Mouse (Mus musculus): Measurements from ENCODE around the gene Olfr213. TPM values are rescaled to one million over a fixed set of nuclear protein-coding genes. Genes with fewer than 3 reads are reported as not detected.
"Not testable (repeated sequence)": the region's sequence is repeated elsewhere in the genome, so short reads cannot be mapped to it uniquely, and the experiment has no call there.

Olfr213 gene
- not detected in 2 replicates for polyA plus RNA-seq (2015; fragmentation: Nextera tagmentation; extraction: Ambion mirVana)

DNA sequence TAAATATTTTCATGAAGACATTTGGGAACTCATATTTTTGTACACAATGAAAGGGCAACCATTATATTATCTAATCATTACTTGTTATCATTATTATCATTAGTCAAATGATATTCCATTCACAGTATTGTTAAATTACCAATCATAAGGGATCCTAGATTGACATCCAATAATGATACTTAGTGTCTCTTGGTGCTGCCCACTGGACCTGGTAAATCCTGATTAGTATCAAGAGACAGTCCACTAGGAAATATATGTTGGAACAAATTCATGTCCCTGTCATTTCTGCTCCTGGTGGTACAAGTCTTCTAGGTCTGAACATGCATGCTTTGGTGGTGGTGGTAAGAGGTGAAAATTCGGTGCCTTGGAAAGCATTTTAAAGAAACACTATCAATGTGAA, at the start of gene Olfr213:
TSS of gene Olfr213 (plus strand) at position 301 of the 400 bp plus-strand sequence.
- H3K9me3 ChIP-seq (replicated peaks): no peaks in the 10 kb centered on the region
- no peaks in the 10 kb centered on the region for H3K27me3 ChIP-seq
- H3K4me1 ChIP-seq: no peaks in the 10 kb centered on the region
- no peak for ATAC-seq
- 86% methylated on average over 1 of the region's 1 CpGs for WGBS
- no peaks in the 10 kb centered on the region for H3K36me3 ChIP-seq (ENCODE audit: poor library complexity, severe bottlenecking)
- no peak within 1 kb of the TSS for H3K4me3 ChIP-seq
- no peak within 1 kb of the TSS for H3K9ac ChIP-seq
- no peak within 1 kb of the TSS for H3K4me2 ChIP-seq
- H3K27ac ChIP-seq: no peak within 1 kb of the TSS

- no peak within 1 kb of the TSS for H3K27ac ChIP-seq
- H3K27me3 ChIP-seq: no peaks in the 10 kb centered on the region
- 68% methylated on average over 4 of the region's 4 CpGs for WGBS
- no peaks in the 10 kb centered on the region for H3K9me3 ChIP-seq (replicated peaks)
- no peaks in the 10 kb centered on the region for H3K36me3 ChIP-seq (ENCODE audit: poor library complexity, severe bottlenecking)
- no peak within 1 kb of the TSS for H3K4me2 ChIP-seq
- no peak for ATAC-seq
- no peak within 1 kb of the TSS for H3K4me3 ChIP-seq
- H3K4me1 ChIP-seq: 0 out of 2 replicates have a peak, but pooled peaks cover 3% of the 10 kb centered on the region
- no peak within 1 kb of the TSS for H3K9ac ChIP-seq
These were observed 49.5 kb upstream of the Olfr213 start, which contains the start of gene Olfr211 for GRCm38 (mm10) chr6:116488791-116489190. TSS of gene Olfr211 (plus strand) at chr6:116489091.

DNA sequence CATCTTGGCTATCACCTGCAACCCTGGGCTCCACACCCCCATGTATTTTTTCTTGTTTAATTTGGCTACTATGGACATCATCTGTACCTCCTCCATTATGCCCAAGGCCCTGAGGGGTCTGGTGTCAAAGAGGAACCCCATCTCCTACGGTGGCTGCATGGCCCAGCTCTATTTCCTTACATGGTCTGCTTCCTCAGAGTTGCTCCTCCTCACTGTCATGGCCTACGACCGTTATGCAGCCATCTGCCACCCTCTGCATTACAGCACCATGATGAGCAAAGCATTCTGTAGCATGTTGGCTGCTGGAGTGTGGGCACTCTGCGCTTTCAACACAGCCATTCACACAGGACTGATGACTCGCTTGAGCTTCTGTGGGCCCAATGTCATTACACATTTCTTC, 44.5 kb upstream of the Olfr213 start:
- no peak overlapping the region for H3K27ac ChIP-seq
- H3K4me2 ChIP-seq: no peak overlapping the region
- no peak overlapping the region for H3K4me3 ChIP-seq
- H3K27me3 ChIP-seq: no peaks in the 10 kb centered on the region
- no peak for ATAC-seq
- H3K36me3 ChIP-seq (ENCODE audit: poor library complexity, severe bottlenecking): no peaks in the 10 kb centered on the region
- H3K9ac ChIP-seq: no peak overlapping the region
- H3K4me1 ChIP-seq: 0 out of 2 replicates have a peak, but pooled peaks cover 3% of the 10 kb centered on the region
- 91% methylated on average over 5 of the region's 5 CpGs for WGBS
- no peaks in the 10 kb centered on the region for H3K9me3 ChIP-seq (replicated peaks)

DNA sequence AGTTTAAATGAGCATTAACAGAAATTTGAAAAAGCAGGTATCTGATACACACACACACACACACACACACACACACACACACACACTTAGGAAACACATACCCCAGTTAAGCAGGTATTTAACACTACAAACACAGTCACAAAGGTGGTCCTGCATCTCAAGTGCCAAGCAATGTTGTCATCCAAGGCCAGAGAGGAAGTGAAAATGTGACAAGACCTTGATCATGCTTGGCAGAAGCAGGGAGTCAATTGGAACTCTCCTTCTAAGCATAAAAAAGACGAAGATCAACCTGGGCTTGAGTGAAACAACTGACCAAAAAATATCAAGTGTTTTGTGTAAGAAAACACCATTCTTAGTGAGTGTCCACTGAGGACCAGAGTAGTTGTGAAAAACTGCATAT, 42.3 kb upstream of the Olfr213 start:
- no peak overlapping the region for H3K27ac ChIP-seq
- H3K27me3 ChIP-seq: no peaks in the 10 kb centered on the region
- WGBS: 97% methylated on average over 1 of the region's 1 CpGs
- H3K9me3 ChIP-seq (replicated peaks): no peaks in the 10 kb centered on the region
- no peak overlapping the region for H3K4me2 ChIP-seq
- H3K4me3 ChIP-seq: no peak overlapping the region
- H3K36me3 ChIP-seq (ENCODE audit: poor library complexity, severe bottlenecking): no peaks in the 10 kb centered on the region
- ATAC-seq: no peak
- no peak overlapping the region for H3K9ac ChIP-seq
- no peaks in the 10 kb centered on the region for H3K4me1 ChIP-seq

DNA sequence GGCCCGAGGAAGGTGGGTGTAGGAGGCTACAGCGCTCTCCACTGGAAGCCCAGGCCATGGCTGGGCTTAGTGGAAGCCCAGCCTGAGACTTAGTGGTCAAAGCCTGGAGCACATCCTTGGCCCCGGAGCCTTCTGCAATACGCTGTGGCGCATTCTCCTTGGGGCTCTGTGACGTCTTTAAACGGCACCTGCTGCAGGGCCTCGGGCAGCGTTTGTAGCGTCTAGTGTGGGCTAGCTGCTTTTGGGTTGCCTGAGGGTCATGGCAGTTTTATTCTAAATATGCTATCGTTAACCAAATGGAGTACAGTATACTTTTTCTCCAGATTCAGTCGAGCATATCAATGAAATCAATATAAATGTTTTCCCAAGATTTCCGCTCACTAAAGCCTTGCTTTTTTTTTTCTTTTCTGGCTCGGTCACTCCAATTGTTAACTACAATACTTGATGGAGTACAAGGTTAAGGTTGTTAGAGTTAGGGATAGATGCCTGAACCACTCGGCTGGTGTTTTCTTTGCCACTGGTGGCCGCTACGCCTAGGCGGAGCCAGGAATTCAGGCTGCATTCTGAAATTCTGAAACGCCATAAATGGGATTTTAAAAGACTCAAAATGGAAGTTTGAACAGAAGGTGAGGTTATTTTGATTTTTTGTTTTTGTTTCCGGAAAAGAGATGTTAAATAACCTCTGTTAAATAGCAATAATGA, 31.8 kb upstream of the Olfr213 start, which contains the start of gene Olfr212:
TSS of gene Olfr212 (plus strand) at position 215 of the 702 bp plus-strand sequence.
- 95% methylated on average over 20 of the region's 20 CpGs for WGBS
- not testable (repeated sequence) for H3K36me3 ChIP-seq (ENCODE audit: poor library complexity, severe bottlenecking)

GRCm38 (mm10) chr6:116514832-116515231, 23.4 kb upstream of the Olfr213 start:
- Histone ChIP-seq H3K9me3 (replicated peaks) (no peaks in the 10 kb centered on the region), H3K27ac (no peak overlapping the region), H3K4me3 (no peak overlapping the region), H3K4me1 (no peaks in the 10 kb centered on the region), H3K36me3 (ENCODE audit: poor library complexity, severe bottlenecking) (no peaks in the 10 kb centered on the region), H3K4me2 (no peak overlapping the region), H3K9ac (no peak overlapping the region), H3K27me3 (no peaks in the 10 kb centered on the region)
- ATAC-seq: no peak

More for the DNA sequence above, 31.8 kb upstream of the Olfr213 start, which contains the start of gene Olfr212:
- not testable (repeated sequence) for H3K4me3 ChIP-seq, H3K27me3 ChIP-seq, H3K4me2 ChIP-seq, ATAC-seq, H3K4me1 ChIP-seq, H3K9ac ChIP-seq, H3K27ac ChIP-seq
- peaks cover 11% of the 10 kb centered on the region for H3K9me3 ChIP-seq (replicated peaks)

DNA sequence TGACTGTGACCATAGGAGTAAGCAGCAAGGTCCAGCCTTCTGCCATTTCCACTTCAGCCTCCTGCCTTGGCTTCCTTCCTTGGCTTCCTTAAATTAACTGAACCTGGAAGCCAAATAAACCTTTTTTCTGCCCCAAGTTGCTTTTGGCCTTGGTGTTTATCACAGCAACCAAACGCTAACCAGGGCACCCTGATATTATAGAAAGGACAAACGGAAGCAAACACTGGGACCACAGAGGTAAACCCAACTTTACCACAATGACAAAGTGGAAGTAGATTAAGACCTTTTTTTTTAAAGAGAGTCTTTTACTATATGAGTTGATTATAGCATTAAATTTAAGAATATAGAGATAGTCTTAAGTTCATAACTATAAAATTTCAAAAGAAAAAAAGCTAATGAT, 4.2 kb downstream of the Olfr213 start:
- Histone ChIP-seq H3K9me3 (replicated peaks) (no peaks in the 10 kb centered on the region), H3K27me3 (no peaks in the 10 kb centered on the region), H3K9ac (no peak overlapping the region), H3K4me3 (no peak overlapping the region), H3K4me2 (no peak overlapping the region), H3K27ac (no peak overlapping the region), H3K36me3 (ENCODE audit: poor library complexity, severe bottlenecking) (no peaks in the 10 kb centered on the region), H3K4me1 (no peaks in the 10 kb centered on the region)
- ATAC-seq: no peak
- 88% methylated on average over 2 of the region's 2 CpGs for WGBS

- not testable (repeated sequence) for H3K27me3 ChIP-seq; H3K27ac ChIP-seq; H3K4me1 ChIP-seq; H3K4me3 ChIP-seq; H3K36me3 ChIP-seq (ENCODE audit: poor library complexity, severe bottlenecking); H3K4me2 ChIP-seq; H3K9ac ChIP-seq; H3K9me3 ChIP-seq (replicated peaks); ATAC-seq
- 95% methylated on average over 11 of the region's 11 CpGs for WGBS
These were observed 12.6 kb downstream of the Olfr213 start, which contains the start of gene Gm5580 for GRCm38 (mm10) chr6:116550841-116551240. TSS of gene Gm5580 (plus strand) at chr6:116551141.

DNA sequence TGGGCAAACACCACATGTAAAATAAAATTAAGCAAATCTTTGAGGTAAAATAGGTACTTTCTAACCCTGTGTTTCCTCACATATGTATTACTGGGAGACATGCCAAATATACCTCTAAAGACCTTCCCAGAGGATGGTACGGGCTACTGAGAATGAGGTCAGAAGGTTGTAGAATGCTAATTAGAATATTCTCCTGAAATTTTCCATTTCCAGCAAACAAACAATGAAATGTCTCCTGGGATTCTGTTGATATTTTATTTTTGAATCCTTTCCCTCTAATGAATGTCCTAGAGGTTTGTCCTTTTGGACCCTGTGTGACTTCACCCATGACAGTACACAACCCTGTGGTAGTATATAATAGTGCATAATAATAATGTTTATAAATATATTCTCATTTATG, 15.7 kb downstream of the Olfr213 start, which contains the start of gene Olfr214:
TSS of gene Olfr214 (plus strand) at position 301 of the 400 bp plus-strand sequence.
- H3K27ac ChIP-seq: no peak within 1 kb of the TSS
- 80% methylated on average over 1 of the region's 1 CpGs for WGBS
- H3K4me3 ChIP-seq: no peak within 1 kb of the TSS
- no peaks in the 10 kb centered on the region for H3K27me3 ChIP-seq
- H3K4me1 ChIP-seq: no peaks in the 10 kb centered on the region
- no peaks in the 10 kb centered on the region for H3K9me3 ChIP-seq (replicated peaks)
- H3K36me3 ChIP-seq (ENCODE audit: poor library complexity, severe bottlenecking): no peaks in the 10 kb centered on the region
- H3K9ac ChIP-seq: no peak within 1 kb of the TSS
- ATAC-seq: no peak
- H3K4me2 ChIP-seq: no peak within 1 kb of the TSS

GRCm38 (mm10) chr6:116554952-116555351, 16.7 kb downstream of the Olfr213 start:
- Histone ChIP-seq H3K4me1 (no peaks in the 10 kb centered on the region), H3K4me2 (no peak overlapping the region), H3K9me3 (replicated peaks) (no peaks in the 10 kb centered on the region), H3K27me3 (no peaks in the 10 kb centered on the region), H3K9ac (no peak overlapping the region), H3K27ac (no peak overlapping the region), H3K36me3 (ENCODE audit: poor library complexity, severe bottlenecking) (no peaks in the 10 kb centered on the region), H3K4me3 (no peak overlapping the region)
- no peak for ATAC-seq
- 91% methylated on average over 3 of the region's 3 CpGs for WGBS

GRCm38 (mm10) chr6:116569834-116570233, 31.6 kb downstream of the Olfr213 start:
- Histone ChIP-seq H3K27me3 (no peaks in the 10 kb centered on the region), H3K9me3 (replicated peaks) (no peaks in the 10 kb centered on the region), H3K9ac (no peak overlapping the region), H3K4me1 (no peaks in the 10 kb centered on the region), H3K27ac (no peak overlapping the region), H3K36me3 (ENCODE audit: poor library complexity, severe bottlenecking) (no peaks in the 10 kb centered on the region), H3K4me2 (no peak overlapping the region), H3K4me3 (no peak overlapping the region)
- ATAC-seq: no peak
- 28% methylated on average over 3 of the region's 3 CpGs for WGBS

- no peak for ATAC-seq
- H3K36me3 ChIP-seq (ENCODE audit: poor library complexity, severe bottlenecking): no peaks in the 10 kb centered on the region
- 51% methylated on average over 4 of the region's 4 CpGs for WGBS
These were observed 45.8 kb downstream of the Olfr213 start, which contains the start of gene Olfr215 for GRCm38 (mm10) chr6:116584095-116584494. TSS of gene Olfr215 (minus strand) at chr6:116584195.

More at GRCm38 (mm10) chr6:116584095-116584494, 45.8 kb downstream of the Olfr213 start, which contains the start of gene Olfr215:
- Histone ChIP-seq H3K27ac (no peak within 1 kb of the TSS), H3K27me3 (no peaks in the 10 kb centered on the region), H3K9ac (no peak within 1 kb of the TSS), H3K4me1 (no peaks in the 10 kb centered on the region), H3K4me2 (no peak within 1 kb of the TSS), H3K4me3 (no peak within 1 kb of the TSS), H3K9me3 (replicated peaks) (no peaks in the 10 kb centered on the region)

All from forebrain, embryonic 13.5 days (tissue).